Mouse (Mus musculus) E14TG2a.4 (cell line): ENCODE results near the gene Raf1.

Source experiments
- H3K27me3 ChIP-seq: 2 replicates; pipeline ENCODE4 v1.6.1; 2014; ENCODE audit warnings: low read length, control low read depth; ENCODE audit not compliant: insufficient read depth
- H3K36me3 ChIP-seq: 2 replicates; pipeline ENCODE4 v1.6.1; 2014; ENCODE audit warnings: low read length, control low read depth; ENCODE audit not compliant: insufficient read depth
- H3K4me1 ChIP-seq: replicated peaks from 2 replicates; pipeline ENCODE4 v1.6.1; 2014; ENCODE audit warnings: low read depth, low read length, control low read depth
- H3K4me3 ChIP-seq: replicated peaks from 2 replicates; pipeline ENCODE4 v1.5.1; 2014; ENCODE audit warnings: mild to moderate bottlenecking, low read length
- H3K9me3 ChIP-seq: 2 replicates; pipeline ENCODE4 v1.6.1; 2014; ENCODE audit warnings: low read length, control low read depth
- CTCF ChIP-seq: conservative IDR thresholded peaks from 2 replicates; pipeline ENCODE4 v1.5.1; 2014; ENCODE audit warnings: low read length
- NANOG ChIP-seq: IDR thresholded peaks from 2 replicates; pipeline ENCODE4 v1.6.1; 2014; ENCODE audit warnings: borderline replicate concordance, low read length, mixed read lengths
- POU5F1 ChIP-seq: IDR thresholded peaks from 2 replicates; pipeline ENCODE4 v1.6.1; 2014; ENCODE audit warnings: low read length, borderline replicate concordance

Raf1 gene

GRCm38 (mm10) chr6:115690105-115690504 is 13.7 kb upstream of the Raf1 start:
- H3K4me3 ChIP-seq = no peak overlapping the region
- H3K36me3 ChIP-seq = no peaks in the 10 kb centered on the region
- TF ChIP-seq POU5F1 (no peak), NANOG (no peak), CTCF (no peak)
- peaks cover 55% of the 10 kb centered on the region for H3K4me1 ChIP-seq
- 0 out of 2 replicates have a peak, but pooled peaks cover under 1% of the 10 kb centered on the region for H3K27me3 ChIP-seq
- no peaks in the 10 kb centered on the region for H3K9me3 ChIP-seq

GRCm38 (mm10) chr6:115688589-115688988 is 12.2 kb upstream of the Raf1 start:
- Histone ChIP-seq H3K4me1 (peaks cover 50% of the 10 kb centered on the region), H3K27me3 (no peaks in the 10 kb centered on the region)
- TF ChIP-seq CTCF (no peak), NANOG (no peak), POU5F1 (no peak)

GRCm38 (mm10) chr6:115687753-115688152 is 11.3 kb upstream of the Raf1 start:
- TF ChIP-seq NANOG (no peak), POU5F1 (no peak), CTCF (no peak)
- peaks cover 50% of the 10 kb centered on the region for H3K4me1 ChIP-seq
- no peaks in the 10 kb centered on the region for H3K36me3 ChIP-seq
- no peaks in the 10 kb centered on the region for H3K9me3 ChIP-seq
- H3K27me3 ChIP-seq = no peaks in the 10 kb centered on the region
- H3K4me3 ChIP-seq = no peak overlapping the region

More at GRCm38 (mm10) chr6:115688589-115688988, 12.2 kb upstream of the Raf1 start:
- no peak overlapping the region for H3K4me3 ChIP-seq
- H3K9me3 ChIP-seq = no peaks in the 10 kb centered on the region
- no peaks in the 10 kb centered on the region for H3K36me3 ChIP-seq

- Histone ChIP-seq H3K9me3 (no peaks in the 10 kb centered on the region), H3K27me3 (no peaks in the 10 kb centered on the region), H3K4me3 (peak overlapping the region; percentile 86), H3K36me3 (no peaks in the 10 kb centered on the region), H3K4me1 (peaks cover 58% of the 10 kb centered on the region)
- TF ChIP-seq POU5F1 = no peak
- no peak for TF ChIP-seq CTCF
- TF ChIP-seq NANOG = no peak
Observed at GRCm38 (mm10) chr6:115684851-115685646, 8.6 kb upstream of the Raf1 start.

GRCm38 (mm10) chr6:115684271-115684670 is 7.8 kb upstream of the Raf1 start:
- TF ChIP-seq CTCF = no peak
- TF ChIP-seq NANOG = no peak
- TF ChIP-seq POU5F1 = no peak
- Histone ChIP-seq H3K4me3 (peak overlapping the region; percentile 86), H3K4me1 (peaks cover 58% of the 10 kb centered on the region), H3K9me3 (no peaks in the 10 kb centered on the region), H3K36me3 (no peaks in the 10 kb centered on the region), H3K27me3 (no peaks in the 10 kb centered on the region)

- Histone ChIP-seq H3K4me3 (no peak overlapping the region), H3K36me3 (no peaks in the 10 kb centered on the region), H3K9me3 (no peaks in the 10 kb centered on the region), H3K27me3 (no peaks in the 10 kb centered on the region), H3K4me1 (peaks cover 60% of the 10 kb centered on the region)
- no peak for TF ChIP-seq NANOG
- TF ChIP-seq CTCF = no peak
- TF ChIP-seq POU5F1 = no peak
Observed at GRCm38 (mm10) chr6:115681066-115681465, 4.6 kb upstream of the Raf1 start.

- Histone ChIP-seq H3K4me3 (no peak overlapping the region), H3K27me3 (no peaks in the 10 kb centered on the region), H3K36me3 (0 out of 2 replicates have a peak, but pooled peaks cover 3% of the 10 kb centered on the region), H3K4me1 (peaks cover 61% of the 10 kb centered on the region), H3K9me3 (no peaks in the 10 kb centered on the region)
- TF ChIP-seq CTCF (no peak), NANOG (no peak), POU5F1 (no peak)
Observed at GRCm38 (mm10) chr6:115678012-115678411, 1.6 kb upstream of the Raf1 start.

GRCm38 (mm10) chr6:115677441-115677840 is 1.0 kb upstream of the Raf1 start:
- Histone ChIP-seq H3K4me1 (peaks cover 62% of the 10 kb centered on the region), H3K27me3 (no peaks in the 10 kb centered on the region), H3K4me3 (peak overlapping the region; percentile 100), H3K36me3 (0 out of 2 replicates have a peak, but pooled peaks cover 3% of the 10 kb centered on the region), H3K9me3 (no peaks in the 10 kb centered on the region)
- TF ChIP-seq POU5F1 (no peak), CTCF (no peak), NANOG (no peak)

- Histone ChIP-seq H3K4me3 (peak overlapping the region; percentile 100), H3K4me1 (peaks cover 66% of the 10 kb centered on the region), H3K27me3 (no peaks in the 10 kb centered on the region), H3K9me3 (no peaks in the 10 kb centered on the region), H3K36me3 (0 out of 2 replicates have a peak, but pooled peaks cover 3% of the 10 kb centered on the region)
- TF ChIP-seq CTCF = no peak
- TF ChIP-seq NANOG = no peak
- TF ChIP-seq POU5F1 = no peak
Observed at GRCm38 (mm10) chr6:115675508-115676336, 713 bp downstream of the Raf1 start.
